Mouse (Mus musculus) hindbrain, postnatal 0 days (tissue): ENCODE data around the gene Fgfr2. TPM values are rescaled to one million over a fixed set of nuclear protein-coding genes. Genes with fewer than 3 reads are reported as not detected.

ENCODE experiments used
- ATAC-seq: fragments of 200-750 bp; cut with Nextera tagmentation; 2 replicates; pipeline ENCODE4 v1.8.0; 2017; ENCODE audit warnings: mild to moderate bottlenecking, moderate TSS enrichment, moderate library complexity
- DNase-seq: peaks from one replicate; pipeline ENCODE4 v3.0.0-alpha.2; 2015; ENCODE audit warnings: low spot score
- H3K27ac ChIP-seq: fragments of 300-500 bp; sonication (generic); 2 replicates; pipeline ENCODE4 v1.5.1; 2014; ENCODE audit warnings: mild to moderate bottlenecking
- H3K27me3 ChIP-seq: fragments of 300-500 bp; sonication (generic); 2 replicates; pipeline ENCODE4 v1.6.1; 2014; ENCODE audit warnings: low read length, mixed read lengths; ENCODE audit not compliant: insufficient read depth
- H3K36me3 ChIP-seq: fragments of 300-500 bp; sonication (generic); 2 replicates; pipeline ENCODE4 v1.6.1; 2014; ENCODE audit warnings: low read length, mixed read lengths; ENCODE audit not compliant: insufficient read depth
- H3K4me1 ChIP-seq: fragments of 300-500 bp; sonication (generic); 2 replicates; pipeline ENCODE4 v1.6.1; 2014; ENCODE audit warnings: antibody characterized with exemption, low read length, mixed read lengths; ENCODE audit not compliant: insufficient read depth
- H3K4me2 ChIP-seq: fragments of 300-500 bp; sonication (generic); 2 replicates; pipeline ENCODE4 v1.6.1; 2014; ENCODE audit warnings: low read depth, mild to moderate bottlenecking, low read length, moderate library complexity, mixed read lengths
- H3K4me3 ChIP-seq: fragments of 300-500 bp; sonication (generic); 2 replicates; pipeline ENCODE4 v1.5.1; 2014; ENCODE audit warnings: low read length
- H3K9ac ChIP-seq: fragments of 300-500 bp; sonication (generic); replicated peaks from 2 replicates; pipeline ENCODE4 v1.6.1; 2014; ENCODE audit warnings: mild to moderate bottlenecking, low read length, moderate library complexity, mixed read lengths
- H3K9me3 ChIP-seq: fragments of 300-500 bp; sonication (generic); 2 replicates; pipeline ENCODE4 v1.6.1; 2016; ENCODE audit warnings: low read length, mixed read lengths
- CTCF ChIP-seq: IDR thresholded peaks from 2 replicates; pipeline ENCODE4 v1.5.1; 2016; ENCODE audit warnings: antibody characterized with exemption, control low read depth, low read depth
- WGBS: fragments of 180-500 bp; shearing (Covaris S2); extraction: QIAGEN DNeasy Blood & Tissue Kit; methylation state at CpG from one replicate; pipeline ENCODE4 v1.1.7; 2014; 5-methylcytosine and 5-hydroxymethylcytosine counted together
- polyA plus RNA-seq: library from polyadenylated mRNA; unstranded; fragments of >200 nt; fragmentation: Nextera tagmentation; extraction: Ambion mirVana; gene quantifications from 2 replicates; pipeline ENCODE4 v1.2.1, GENCODE M21; 2015
- total RNA-seq: library from RNA; depleted of rRNA; stranded (reverse); fragments of >200 nt; gene quantifications from 2 replicates; pipeline ENCODE4 v1.2.3, GENCODE M21; 2014

Gene Fgfr2
- total and polyA plus RNA-seq, 2 experiments from 2014 or later, result 17.3 to 49.0 TPM

DNA sequence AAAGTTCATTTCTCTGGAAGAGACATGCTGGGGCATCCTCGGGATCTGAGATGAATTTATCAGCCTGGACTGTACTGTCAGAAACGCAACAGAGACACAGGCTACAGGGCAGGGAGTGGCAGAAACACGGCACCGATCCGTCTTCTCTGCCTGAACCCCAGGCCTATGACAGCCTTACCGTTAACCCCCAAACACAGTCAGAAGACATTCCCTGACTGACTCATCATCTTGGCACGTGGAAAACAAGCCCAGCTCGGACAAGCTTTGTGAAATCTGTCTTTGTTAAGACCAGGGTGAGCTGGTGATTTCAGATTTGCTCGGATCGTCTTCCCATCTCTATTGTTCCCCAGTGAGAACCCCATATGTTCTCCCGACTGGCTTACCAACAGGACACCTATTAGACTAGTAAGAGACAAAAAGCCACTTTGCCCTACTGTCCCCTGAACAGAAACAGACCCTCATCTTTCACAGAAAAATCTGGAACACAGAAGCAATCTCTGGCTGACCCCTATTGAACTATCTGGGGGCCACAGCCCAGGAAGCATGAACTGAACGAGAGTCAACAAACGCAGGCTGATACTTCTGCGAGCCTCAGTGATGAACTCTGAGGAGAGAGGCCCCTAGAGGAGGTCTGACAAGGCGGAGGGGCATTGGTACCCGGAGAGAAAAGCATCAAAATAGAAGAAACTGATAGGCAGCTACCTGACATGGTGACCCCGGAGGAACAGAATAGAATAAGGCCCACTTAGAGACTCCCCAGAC is 750.2 kb downstream of the Fgfr2 start:
- DNase-seq, result peak; percentile 45

GRCm38 (mm10) chr7:132371832-132372231 is 751.3 kb downstream of the Fgfr2 start:
- no peaks in the 10 kb centered on the region for H3K36me3 ChIP-seq
- H3K4me3 ChIP-seq, result no peak overlapping the region
- H3K9ac ChIP-seq, result no peak overlapping the region
- no peaks in the 10 kb centered on the region for H3K27me3 ChIP-seq
- 0 out of 2 replicates have a peak, but pooled peaks cover 5% of the 10 kb centered on the region for H3K4me1 ChIP-seq
- 76% methylated on average over 1 of the region's 1 CpGs for WGBS
- H3K9me3 ChIP-seq, result no peaks in the 10 kb centered on the region
- ATAC-seq, result no peak
- H3K4me2 ChIP-seq, result no peak overlapping the region
- no peak overlapping the region for H3K27ac ChIP-seq
- no peak for TF ChIP-seq CTCF
- no peak for DNase-seq

More for the DNA sequence above, 750.2 kb downstream of the Fgfr2 start:
- Histone ChIP-seq H3K27ac (peak overlapping the region; percentile 54; the same call in 1 of the 2 replicates), H3K9me3 (no peaks in the 10 kb centered on the region), H3K4me1 (0 out of 2 replicates have a peak, but pooled peaks cover 5% of the 10 kb centered on the region), H3K9ac (no peak overlapping the region), H3K27me3 (no peaks in the 10 kb centered on the region), H3K4me3 (no peak overlapping the region), H3K4me2 (no peak overlapping the region), H3K36me3 (no peaks in the 10 kb centered on the region)
- ATAC-seq, result 0 out of 2 replicates have a peak, but pooled peaks have one; percentile 25
- no peak for TF ChIP-seq CTCF
- 18% methylated on average over 17 of the region's 17 CpGs for WGBS

- no peak for TF ChIP-seq CTCF
- no peaks in the 10 kb centered on the region for H3K27me3 ChIP-seq
- H3K27ac ChIP-seq, result no peak overlapping the region
- H3K4me3 ChIP-seq, result no peak overlapping the region
- no peak for DNase-seq
- no peak for ATAC-seq
- no peaks in the 10 kb centered on the region for H3K9me3 ChIP-seq
- no peak overlapping the region for H3K4me2 ChIP-seq
- H3K36me3 ChIP-seq, result no peaks in the 10 kb centered on the region
- no peak overlapping the region for H3K9ac ChIP-seq
- WGBS, result 68% methylated on average over 2 of the region's 2 CpGs
- 0 out of 2 replicates have a peak, but pooled peaks cover 8% of the 10 kb centered on the region for H3K4me1 ChIP-seq
Observed at GRCm38 (mm10) chr7:132369784-132370183, 753.4 kb downstream of the Fgfr2 start.

GRCm38 (mm10) chr7:132368859-132369258 is 754.3 kb downstream of the Fgfr2 start:
- Histone ChIP-seq H3K4me3 (no peak overlapping the region), H3K9ac (no peak overlapping the region), H3K27ac (no peak overlapping the region), H3K4me1 (0 out of 2 replicates have a peak, but pooled peaks cover 8% of the 10 kb centered on the region), H3K27me3 (no peaks in the 10 kb centered on the region), H3K36me3 (no peaks in the 10 kb centered on the region), H3K4me2 (no peak overlapping the region), H3K9me3 (no peaks in the 10 kb centered on the region)
- TF ChIP-seq CTCF, result no peak
- ATAC-seq (no peak), DNase-seq (no peak)
- WGBS, result 74% methylated on average over 6 of the region's 6 CpGs

- Histone ChIP-seq H3K9me3 (no peaks in the 10 kb centered on the region), H3K9ac (no peak overlapping the region), H3K4me3 (no peak overlapping the region), H3K4me1 (0 out of 2 replicates have a peak, but pooled peaks cover 3% of the 10 kb centered on the region), H3K27me3 (no peaks in the 10 kb centered on the region), H3K27ac (no peak overlapping the region), H3K4me2 (no peak overlapping the region), H3K36me3 (no peaks in the 10 kb centered on the region)
- DNase-seq (no peak), ATAC-seq (no peak)
- no peak for TF ChIP-seq CTCF
- 84% methylated on average over 3 of the region's 3 CpGs for WGBS
Observed at GRCm38 (mm10) chr7:132367344-132367743, 755.8 kb downstream of the Fgfr2 start.

- ATAC-seq (no peak), DNase-seq (no peak)
- H3K4me2 ChIP-seq, result no peak overlapping the region
- 79% methylated on average over 5 of the region's 5 CpGs for WGBS
- no peaks in the 10 kb centered on the region for H3K27me3 ChIP-seq
- H3K9ac ChIP-seq, result no peak overlapping the region
- TF ChIP-seq CTCF, result no peak
- no peaks in the 10 kb centered on the region for H3K36me3 ChIP-seq
- H3K27ac ChIP-seq, result no peak overlapping the region
- H3K4me1 ChIP-seq, result 0 out of 2 replicates have a peak, but pooled peaks cover 3% of the 10 kb centered on the region
- H3K4me3 ChIP-seq, result no peak overlapping the region
- no peaks in the 10 kb centered on the region for H3K9me3 ChIP-seq
Observed at GRCm38 (mm10) chr7:132365703-132366384, 757.3 kb downstream of the Fgfr2 start.

- no peaks in the 10 kb centered on the region for H3K9me3 ChIP-seq
- H3K4me1 ChIP-seq, result 0 out of 2 replicates have a peak, but pooled peaks cover 3% of the 10 kb centered on the region
- H3K27me3 ChIP-seq, result no peaks in the 10 kb centered on the region
- H3K4me3 ChIP-seq, result no peak overlapping the region
- no peak for DNase-seq
- no peak for ATAC-seq
- no peak overlapping the region for H3K27ac ChIP-seq
- WGBS, result 69% methylated on average over 5 of the region's 5 CpGs
- no peak overlapping the region for H3K4me2 ChIP-seq
- TF ChIP-seq CTCF, result no peak
- H3K36me3 ChIP-seq, result no peaks in the 10 kb centered on the region
- H3K9ac ChIP-seq, result no peak overlapping the region
Observed at GRCm38 (mm10) chr7:132365111-132365510, 758.0 kb downstream of the Fgfr2 start.
